Mouse (Mus musculus) kidney, embryonic 14.5 days (tissue): ENCODE data around the gene Aldh1l1. TPM values are rescaled to one million over a fixed set of nuclear protein-coding genes. Genes with fewer than 3 reads are reported as not detected.

Experiments
- ATAC-seq: fragments of 200-750 bp; cut with Nextera tagmentation; 2 replicates; pipeline ENCODE4 v1.8.0; 2017; ENCODE audit warnings: moderate number of reproducible peaks, mild to moderate bottlenecking, moderate TSS enrichment, moderate library complexity; ENCODE audit not compliant: low FRiP score, low TSS enrichment
- H3K27ac ChIP-seq: fragments of 300-500 bp; sonication (generic); 2 replicates; pipeline ENCODE4 v1.5.1; 2014; ENCODE audit warnings: low read depth, mild to moderate bottlenecking, low read length, moderate library complexity, mixed read lengths
- H3K27me3 ChIP-seq: fragments of 300-500 bp; sonication (generic); 2 replicates; pipeline ENCODE4 v1.6.1; 2014; ENCODE audit warnings: mild to moderate bottlenecking, low read length; ENCODE audit not compliant: control insufficient read depth, insufficient read depth
- H3K36me3 ChIP-seq: fragments of 300-500 bp; sonication (generic); 2 replicates; pipeline ENCODE4 v1.6.1; 2014; ENCODE audit warnings: low read length, mixed read lengths; ENCODE audit not compliant: control insufficient read depth, insufficient read depth
- H3K4me1 ChIP-seq: fragments of 300-500 bp; sonication (generic); 2 replicates; pipeline ENCODE4 v1.6.1; 2014; ENCODE audit warnings: low read length, mixed read lengths; ENCODE audit not compliant: control insufficient read depth, insufficient read depth
- H3K4me2 ChIP-seq: fragments of 300-500 bp; sonication (generic); replicated peaks from 2 replicates; pipeline ENCODE4 v1.6.1; 2014; ENCODE audit warnings: low read depth, mild to moderate bottlenecking, low read length
- H3K4me3 ChIP-seq: fragments of 300-500 bp; sonication (generic); 2 replicates; pipeline ENCODE4 v1.5.1; 2014; ENCODE audit warnings: mild to moderate bottlenecking, low read length
- H3K9ac ChIP-seq: fragments of 300-500 bp; sonication (generic); 2 replicates; pipeline ENCODE4 v1.6.1; 2014; ENCODE audit warnings: low read depth, mild to moderate bottlenecking, low read length, moderate library complexity
- H3K9me3 ChIP-seq: fragments of 300-500 bp; sonication (generic); 2 replicates; pipeline ENCODE4 v1.6.1; 2016; ENCODE audit warnings: low read length; ENCODE audit not compliant: control insufficient read depth
- WGBS: fragments of 180-500 bp; shearing (Covaris S2); extraction: QIAGEN DNeasy Blood & Tissue Kit; methylation state at CpG from one replicate; pipeline ENCODE4 v1.1.7; 2014; 5-methylcytosine and 5-hydroxymethylcytosine counted together
- polyA plus RNA-seq: library from polyadenylated mRNA; unstranded; fragments of >200 nt; fragmentation: Nextera tagmentation; extraction: Ambion mirVana; gene quantifications from 2 replicates; pipeline ENCODE4 v1.2.1, GENCODE M21; 2014

Gene Aldh1l1
- polyA plus RNA-seq, 1 experiment from 2014 or later: 2.9 TPM

DNA sequence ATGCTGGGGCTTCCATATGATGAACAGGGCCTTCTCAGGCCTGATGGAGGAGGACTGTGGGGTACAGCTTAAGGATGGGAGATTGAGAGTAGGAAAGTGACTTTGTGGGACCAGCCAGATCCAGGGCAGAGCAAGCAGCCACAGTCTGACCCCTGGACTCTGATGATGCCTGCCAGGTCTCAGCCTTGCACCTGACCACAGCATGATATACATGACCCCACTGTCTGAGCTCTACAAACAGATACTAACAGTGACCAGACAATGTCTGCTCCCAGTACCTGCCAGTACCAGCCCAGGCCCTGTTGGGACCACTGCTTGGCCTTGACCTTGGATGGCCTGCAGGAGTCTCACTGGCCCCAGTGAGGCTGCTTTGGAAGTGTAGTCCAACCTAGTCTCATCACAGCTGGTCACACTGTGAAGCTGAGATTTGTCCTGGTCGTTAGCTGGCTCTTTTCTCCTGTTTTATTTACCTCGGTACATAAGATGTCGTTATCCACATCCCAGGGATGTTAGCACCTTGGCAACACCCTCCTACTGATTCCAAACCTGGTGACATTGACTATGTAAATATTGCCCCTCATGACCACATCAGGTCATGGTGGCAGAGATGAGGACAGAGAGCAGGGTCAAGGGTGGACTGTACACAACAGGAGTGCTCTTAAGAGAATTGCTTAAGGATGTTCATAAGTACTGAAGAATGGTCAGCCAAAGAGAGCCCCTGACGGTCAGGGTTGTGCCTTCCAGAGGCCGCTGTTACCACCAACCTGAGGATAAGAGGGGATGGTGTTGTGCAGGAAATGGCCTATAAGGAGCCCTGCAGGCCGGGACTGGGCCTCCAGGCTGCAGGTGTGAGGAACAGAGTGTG lies 71.8 kb downstream of the Aldh1l1 start:
- Histone ChIP-seq H3K27ac (no peak overlapping the region), H3K9me3 (no peaks in the 10 kb centered on the region), H3K36me3 (no peaks in the 10 kb centered on the region), H3K27me3 (no peaks in the 10 kb centered on the region), H3K4me1 (no peaks in the 10 kb centered on the region), H3K4me2 (no peak overlapping the region), H3K4me3 (no peak overlapping the region), H3K9ac (no peak overlapping the region)
- WGBS: 76% methylated on average over 6 of the region's 6 CpGs
- ATAC-seq: no peak

DNA sequence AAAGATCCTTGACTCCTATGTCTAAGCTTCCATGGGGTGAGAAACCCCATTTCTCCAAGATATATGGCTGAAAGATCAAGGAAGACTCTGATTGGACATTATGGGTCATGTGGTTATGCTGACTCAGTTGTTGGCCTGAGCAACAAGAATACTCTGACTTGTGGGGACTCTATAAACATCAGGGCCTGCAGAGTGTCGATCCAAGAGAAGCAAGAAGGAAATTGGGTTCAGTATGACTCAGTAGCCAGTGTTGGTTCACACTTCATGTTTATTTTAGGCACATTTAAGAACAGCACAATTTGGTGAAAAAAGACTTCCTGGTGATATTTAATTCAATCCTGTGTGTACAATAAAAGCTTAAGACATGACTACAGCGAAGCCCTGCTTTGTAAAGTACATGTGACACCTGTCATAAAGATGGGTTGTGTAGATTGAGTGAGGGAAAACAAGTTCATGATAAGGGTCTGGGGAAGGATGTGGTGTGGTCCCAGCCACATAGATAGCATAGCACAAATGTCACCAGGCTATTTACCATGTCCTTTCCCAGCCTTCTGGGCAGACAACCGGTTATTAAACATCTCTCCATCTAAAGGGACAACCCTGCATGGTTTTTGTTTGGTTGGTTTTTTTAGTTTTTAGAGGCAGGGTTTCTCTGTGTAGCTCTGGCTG lies 74.3 kb downstream of the Aldh1l1 start:
- H3K9me3 ChIP-seq: no peaks in the 10 kb centered on the region
- H3K4me1 ChIP-seq: no peaks in the 10 kb centered on the region
- H3K4me3 ChIP-seq: no peak overlapping the region
- H3K9ac ChIP-seq: no peak overlapping the region
- WGBS: 81% methylated on average over 3 of the region's 3 CpGs
- ATAC-seq: no peak
- H3K36me3 ChIP-seq: no peaks in the 10 kb centered on the region
- H3K27ac ChIP-seq: no peak overlapping the region
- H3K27me3 ChIP-seq: no peaks in the 10 kb centered on the region
- H3K4me2 ChIP-seq: no peak overlapping the region

DNA sequence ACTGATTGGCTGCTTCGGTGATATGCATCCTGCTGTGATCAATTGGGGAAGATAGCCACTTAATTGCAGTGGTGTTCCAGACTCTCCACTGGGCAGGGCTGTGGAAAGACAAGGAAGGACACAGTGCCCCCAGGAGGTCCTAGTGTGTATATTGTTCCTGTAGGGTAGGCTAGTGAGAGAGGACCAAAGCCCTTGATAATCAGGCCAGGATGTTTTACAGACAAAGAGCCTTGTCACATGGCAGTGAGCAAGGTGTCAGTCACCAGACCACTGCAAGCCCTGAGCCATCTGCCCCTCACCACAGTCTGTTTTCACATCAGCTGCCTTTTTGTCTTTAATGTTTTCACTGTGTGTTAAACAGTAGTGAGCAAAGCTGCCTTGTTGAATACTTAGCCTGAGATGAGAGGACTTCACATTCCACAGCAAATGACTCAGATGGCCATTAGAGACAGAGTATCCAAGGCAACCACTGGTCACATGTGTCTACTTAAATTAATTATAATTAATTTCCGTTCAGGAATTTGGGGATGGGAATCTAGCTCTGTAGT lies 75.1 kb downstream of the Aldh1l1 start:
- Histone ChIP-seq H3K4me1 (no peaks in the 10 kb centered on the region), H3K9me3 (no peaks in the 10 kb centered on the region), H3K36me3 (no peaks in the 10 kb centered on the region), H3K4me3 (no peak overlapping the region), H3K27me3 (no peaks in the 10 kb centered on the region), H3K4me2 (no peak overlapping the region), H3K27ac (no peak overlapping the region), H3K9ac (no peak overlapping the region)
- ATAC-seq: no peak
- 37% methylated on average over 2 of the region's 2 CpGs for WGBS

- H3K9me3 ChIP-seq: no peaks in the 10 kb centered on the region
- no peaks in the 10 kb centered on the region for H3K4me1 ChIP-seq
- no peak overlapping the region for H3K4me2 ChIP-seq
- 79% methylated on average over 9 of the region's 9 CpGs for WGBS
- H3K4me3 ChIP-seq: no peak overlapping the region
- no peaks in the 10 kb centered on the region for H3K36me3 ChIP-seq
- no peak overlapping the region for H3K9ac ChIP-seq
- no peaks in the 10 kb centered on the region for H3K27me3 ChIP-seq
- ATAC-seq: no peak
- no peak overlapping the region for H3K27ac ChIP-seq
These were observed 78.0 kb downstream of the Aldh1l1 start for GRCm38 (mm10) chr6:90564240-90564639.

DNA sequence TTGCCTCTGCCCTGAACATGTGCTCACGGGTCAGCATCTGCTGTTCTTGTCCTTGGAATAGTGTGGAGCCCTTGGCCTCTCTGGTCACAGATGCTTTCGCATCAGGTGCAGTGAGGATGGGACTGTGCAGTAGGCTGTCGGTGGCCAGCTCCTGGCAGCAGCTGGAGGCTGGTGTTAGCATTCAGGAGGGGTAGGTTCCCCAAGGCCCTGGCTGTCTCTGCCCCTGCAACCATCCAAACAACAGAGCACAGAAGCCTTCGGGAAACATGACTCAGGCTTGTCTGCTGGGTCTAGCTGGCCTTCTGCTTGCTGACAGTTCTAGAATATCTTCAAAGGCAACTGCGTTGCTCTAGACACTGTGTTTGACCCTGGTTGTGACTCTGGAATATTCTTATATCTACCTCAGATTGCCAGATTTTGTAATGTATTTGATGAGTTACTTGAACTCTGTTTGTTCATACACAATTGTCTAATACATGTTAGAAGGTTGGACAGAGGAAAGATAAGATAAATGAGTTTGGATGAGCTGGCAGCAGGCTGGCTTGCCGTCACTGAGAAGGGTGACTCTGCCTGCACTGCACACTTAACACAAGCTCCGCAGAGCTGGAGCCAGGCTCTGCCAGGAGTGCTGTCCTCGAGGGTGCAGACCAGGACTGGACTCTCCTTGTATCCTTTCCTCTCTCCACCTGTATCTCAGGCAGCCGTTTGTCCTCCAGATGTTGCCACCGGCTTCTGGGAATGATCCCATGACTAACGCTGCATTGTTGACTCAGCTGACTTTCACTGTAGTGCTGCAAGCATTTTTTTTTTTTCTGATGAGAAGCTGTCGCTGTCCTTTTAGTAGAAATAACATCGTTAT lies 79.4 kb downstream of the Aldh1l1 start:
- Histone ChIP-seq H3K9ac (no peak overlapping the region), H3K4me2 (no peak overlapping the region), H3K9me3 (no peaks in the 10 kb centered on the region), H3K4me1 (no peaks in the 10 kb centered on the region), H3K4me3 (no peak overlapping the region), H3K27me3 (no peaks in the 10 kb centered on the region), H3K36me3 (no peaks in the 10 kb centered on the region), H3K27ac (no peak overlapping the region)
- 55% methylated on average over 13 of the region's 13 CpGs for WGBS
- ATAC-seq: no peak

DNA sequence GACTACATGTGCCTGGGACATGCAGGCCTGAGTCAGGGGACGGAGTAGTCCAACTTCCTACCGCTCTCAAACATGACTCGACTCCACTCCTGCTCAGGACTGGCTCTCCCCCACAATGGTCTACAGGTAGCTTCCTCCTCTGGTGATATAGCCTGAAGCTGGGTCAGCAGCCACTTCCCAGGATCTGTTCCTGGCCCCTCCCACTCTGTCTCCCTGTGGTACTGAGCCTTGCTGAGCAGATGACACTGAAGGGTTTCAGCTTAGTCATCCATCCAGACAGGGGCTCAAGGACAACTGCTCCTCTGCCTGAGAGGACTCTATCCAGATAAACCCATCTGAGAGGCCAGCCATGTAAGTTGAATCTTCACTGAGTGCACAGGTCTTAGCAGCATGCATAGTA lies 81.3 kb downstream of the Aldh1l1 start:
- Histone ChIP-seq H3K4me1 (no peaks in the 10 kb centered on the region), H3K27ac (no peak overlapping the region), H3K36me3 (no peaks in the 10 kb centered on the region), H3K27me3 (0 out of 2 replicates have a peak, but pooled peaks cover 4% of the 10 kb centered on the region), H3K4me2 (no peak overlapping the region), H3K4me3 (no peak overlapping the region), H3K9ac (no peak overlapping the region), H3K9me3 (no peaks in the 10 kb centered on the region)
- 68% methylated on average over 3 of the region's 3 CpGs for WGBS
- no peak for ATAC-seq

DNA sequence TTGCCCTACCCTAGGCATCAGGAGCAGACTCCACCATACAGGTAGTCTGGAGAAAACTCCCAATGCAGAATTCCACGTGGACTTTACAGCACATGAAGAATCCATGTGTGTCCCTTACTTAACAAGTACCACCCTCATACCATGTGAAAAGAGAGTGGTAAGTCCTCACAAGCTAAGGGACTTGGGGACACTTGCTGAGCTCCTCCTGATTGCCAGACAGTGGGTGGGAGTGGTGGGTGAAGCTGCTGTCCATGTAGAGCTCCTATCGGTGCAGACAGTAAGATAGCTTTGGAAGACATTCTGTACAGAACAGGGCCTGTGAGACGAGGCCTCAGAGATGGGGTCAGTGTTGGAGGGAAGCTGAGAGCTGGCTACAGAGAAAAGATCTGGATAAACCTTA lies 81.7 kb downstream of the Aldh1l1 start:
- Histone ChIP-seq H3K9ac (no peak overlapping the region), H3K9me3 (no peaks in the 10 kb centered on the region), H3K27ac (no peak overlapping the region), H3K36me3 (no peaks in the 10 kb centered on the region), H3K4me1 (no peaks in the 10 kb centered on the region), H3K4me2 (no peak overlapping the region), H3K4me3 (no peak overlapping the region), H3K27me3 (0 out of 2 replicates have a peak, but pooled peaks cover 4% of the 10 kb centered on the region)
- ATAC-seq: no peak
- WGBS: 75% methylated on average over 3 of the region's 3 CpGs

- H3K36me3 ChIP-seq: no peaks in the 10 kb centered on the region
- H3K4me3 ChIP-seq: no peak overlapping the region
- H3K9me3 ChIP-seq: no peaks in the 10 kb centered on the region
- H3K9ac ChIP-seq: no peak overlapping the region
- H3K27ac ChIP-seq: no peak overlapping the region
- no peak for ATAC-seq
- H3K4me1 ChIP-seq: no peaks in the 10 kb centered on the region
- 0 out of 2 replicates have a peak, but pooled peaks cover 4% of the 10 kb centered on the region for H3K27me3 ChIP-seq
- H3K4me2 ChIP-seq: no peak overlapping the region
- 79% methylated on average over 4 of the region's 4 CpGs for WGBS
These were observed 82.5 kb downstream of the Aldh1l1 start for GRCm38 (mm10) chr6:90568721-90569120.
